Mouse (Mus musculus) liver, embryonic 11.5 days (tissue): Measurements from ENCODE around the gene Samd4b. TPM values are rescaled to one million over a fixed set of nuclear protein-coding genes. Genes with fewer than 3 reads are reported as not detected.

ENCODE experiments used
- ATAC-seq: fragments of 200-750 bp; cut with Nextera tagmentation; replicated peaks from 2 replicates; pipeline ENCODE4 v1.8.0; 2017; ENCODE audit warnings: moderate number of reproducible peaks, mild to moderate bottlenecking, moderate TSS enrichment, moderate library complexity; ENCODE audit not compliant: low FRiP score
- DNase-seq: peaks from one replicate; pipeline ENCODE4 v3.0.0-alpha.2; 2017; ENCODE audit warnings: low spot score
- H3K27ac ChIP-seq: fragments of 300-500 bp; sonication (generic); 2 replicates; pipeline ENCODE4 v1.5.1; 2014; ENCODE audit warnings: mild to moderate bottlenecking, low read depth, low read length, control low read depth
- H3K27me3 ChIP-seq: fragments of 300-500 bp; sonication (generic); replicated peaks from 2 replicates; pipeline ENCODE4 v1.6.1; 2014; ENCODE audit warnings: low read length, mixed read lengths; ENCODE audit not compliant: control insufficient read depth, insufficient read depth
- H3K36me3 ChIP-seq: fragments of 300-500 bp; sonication (generic); 2 replicates; pipeline ENCODE4 v1.6.1; 2014; ENCODE audit warnings: mild to moderate bottlenecking, low read length, moderate library complexity, mixed read lengths; ENCODE audit not compliant: control insufficient read depth, insufficient read depth
- H3K4me1 ChIP-seq: fragments of 300-500 bp; sonication (generic); replicated peaks from 2 replicates; pipeline ENCODE4 v1.6.1; 2014; ENCODE audit warnings: low read length, mixed read lengths; ENCODE audit not compliant: control insufficient read depth, insufficient read depth
- H3K4me2 ChIP-seq: fragments of 300-500 bp; sonication (generic); 2 replicates; pipeline ENCODE4 v1.6.1; 2014; ENCODE audit warnings: mild to moderate bottlenecking, control low read depth, moderate library complexity
- H3K4me3 ChIP-seq: fragments of 300-500 bp; sonication (generic); 2 replicates; pipeline ENCODE4 v1.5.1; 2014; ENCODE audit warnings: low read depth, low read length, control low read depth
- H3K9ac ChIP-seq: fragments of 300-500 bp; sonication (generic); 2 replicates; pipeline ENCODE4 v1.6.1; 2014; ENCODE audit warnings: low read depth, low read length, control low read depth
- H3K9me3 ChIP-seq: fragments of 300-500 bp; sonication (generic); 2 replicates; pipeline ENCODE4 v1.6.1; 2016; ENCODE audit warnings: low read length, inconsistent platforms, mixed read lengths; ENCODE audit not compliant: control insufficient read depth
- WGBS: fragments of 180-500 bp; shearing (Covaris S2); extraction: QIAGEN DNeasy Blood & Tissue Kit; methylation state at CpG from one replicate; pipeline ENCODE4 v1.1.7; 2014; 5-methylcytosine and 5-hydroxymethylcytosine counted together
- polyA plus RNA-seq: library from polyadenylated mRNA; unstranded; fragments of >200 nt; fragmentation: Nextera tagmentation; extraction: Ambion mirVana; gene quantifications from 2 replicates; pipeline ENCODE4 v1.2.1, GENCODE M21; 2014

Gene Samd4b
- polyA plus RNA-seq, 1 experiment from 2014 or later, result 18.6 TPM

- Histone ChIP-seq H3K4me2 (peak overlapping the region; percentile 40), H3K27me3 (peaks cover 6% of the 10 kb centered on the region; the same call in 1 of the 2 replicates), H3K36me3 (no peaks in the 10 kb centered on the region), H3K4me1 (no peaks in the 10 kb centered on the region), H3K4me3 (no peak overlapping the region), H3K9me3 (no peaks in the 10 kb centered on the region), H3K9ac (no peak overlapping the region), H3K27ac (no peak overlapping the region)
- DNase-seq, result no peak
- no peak for ATAC-seq
- WGBS, result 37% methylated on average over 14 of the region's 14 CpGs
These were observed 107.0 kb downstream of the Samd4b start for GRCm38 (mm10) chr7:28490903-28491302.

- 5% methylated on average over 10 of the region's 10 CpGs for WGBS
- Histone ChIP-seq H3K27me3 (peaks cover 6% of the 10 kb centered on the region; the same call in 1 of the 2 replicates), H3K4me1 (no peaks in the 10 kb centered on the region), H3K36me3 (no peaks in the 10 kb centered on the region), H3K9me3 (no peaks in the 10 kb centered on the region), H3K9ac (no peak overlapping the region), H3K4me2 (peak overlapping the region; percentile 40), H3K27ac (no peak overlapping the region), H3K4me3 (no peak overlapping the region)
- DNase-seq (peak; percentile 47), ATAC-seq (peak; percentile 39; the same call in 1 of the 2 replicates)
These were observed 107.5 kb downstream of the Samd4b start for GRCm38 (mm10) chr7:28490410-28490809.

- no peaks in the 10 kb centered on the region for H3K4me1 ChIP-seq
- peak overlapping the region; percentile 23 for H3K4me3 ChIP-seq
- no peaks in the 10 kb centered on the region for H3K36me3 ChIP-seq
- peak overlapping the region; percentile 48 for H3K4me2 ChIP-seq
- ATAC-seq (no peak), DNase-seq (no peak)
- 9% methylated on average over 16 of the region's 16 CpGs for WGBS
- H3K27me3 ChIP-seq, result peaks cover 6% of the 10 kb centered on the region; the same call in 1 of the 2 replicates
- no peaks in the 10 kb centered on the region for H3K9me3 ChIP-seq
- no peak overlapping the region for H3K27ac ChIP-seq
- H3K9ac ChIP-seq, result no peak overlapping the region
These were observed 109.9 kb downstream of the Samd4b start for GRCm38 (mm10) chr7:28488030-28488491.

GRCm38 (mm10) chr7:28484192-28484591 is 113.8 kb downstream of the Samd4b start:
- no peak for DNase-seq
- Histone ChIP-seq H3K27ac (no peak overlapping the region), H3K27me3 (peaks cover 6% of the 10 kb centered on the region; the same call in 1 of the 2 replicates), H3K36me3 (no peaks in the 10 kb centered on the region), H3K9ac (no peak overlapping the region), H3K4me2 (no peak overlapping the region), H3K9me3 (no peaks in the 10 kb centered on the region), H3K4me3 (no peak overlapping the region), H3K4me1 (no peaks in the 10 kb centered on the region)
- ATAC-seq, result no peak
- 29% methylated on average over 4 of the region's 4 CpGs for WGBS

GRCm38 (mm10) chr7:28482854-28483253 is 115.1 kb downstream of the Samd4b start:
- no peak overlapping the region for H3K4me3 ChIP-seq
- no peaks in the 10 kb centered on the region for H3K9me3 ChIP-seq
- no peak overlapping the region for H3K4me2 ChIP-seq
- H3K36me3 ChIP-seq, result no peaks in the 10 kb centered on the region
- 82% methylated on average over 11 of the region's 11 CpGs for WGBS
- H3K27ac ChIP-seq, result no peak overlapping the region
- no peak overlapping the region for H3K9ac ChIP-seq
- DNase-seq (no peak), ATAC-seq (no peak)
- H3K27me3 ChIP-seq, result peaks cover 5% of the 10 kb centered on the region; the same call in 1 of the 2 replicates
- H3K4me1 ChIP-seq, result no peaks in the 10 kb centered on the region

- Histone ChIP-seq H3K4me1 (no peaks in the 10 kb centered on the region), H3K4me3 (no peak overlapping the region), H3K27me3 (no peaks in the 10 kb centered on the region), H3K36me3 (no peaks in the 10 kb centered on the region), H3K27ac (no peak overlapping the region), H3K9me3 (no peaks in the 10 kb centered on the region), H3K4me2 (no peak overlapping the region), H3K9ac (no peak overlapping the region)
- no peak for ATAC-seq
- WGBS, result 8% methylated on average over 8 of the region's 8 CpGs
- DNase-seq, result no peak
These were observed 119.1 kb downstream of the Samd4b start for GRCm38 (mm10) chr7:28478854-28479253.

- H3K27ac ChIP-seq, result no peak overlapping the region
- no peak overlapping the region for H3K9ac ChIP-seq
- no peak overlapping the region for H3K4me3 ChIP-seq
- no peaks in the 10 kb centered on the region for H3K36me3 ChIP-seq
- DNase-seq (no peak), ATAC-seq (no peak)
- 78% methylated on average over 5 of the region's 5 CpGs for WGBS
- no peaks in the 10 kb centered on the region for H3K27me3 ChIP-seq
- no peaks in the 10 kb centered on the region for H3K9me3 ChIP-seq
- no peaks in the 10 kb centered on the region for H3K4me1 ChIP-seq
- no peak overlapping the region for H3K4me2 ChIP-seq
These were observed 120.6 kb downstream of the Samd4b start for GRCm38 (mm10) chr7:28477363-28477762.

- Histone ChIP-seq H3K4me1 (no peaks in the 10 kb centered on the region), H3K27ac (no peak overlapping the region), H3K9me3 (no peaks in the 10 kb centered on the region), H3K4me3 (no peak overlapping the region), H3K9ac (no peak overlapping the region), H3K36me3 (no peaks in the 10 kb centered on the region), H3K4me2 (no peak overlapping the region), H3K27me3 (no peaks in the 10 kb centered on the region)
- WGBS, result 85% methylated on average over 6 of the region's 6 CpGs
- DNase-seq (no peak), ATAC-seq (no peak)
These were observed 121.8 kb downstream of the Samd4b start for GRCm38 (mm10) chr7:28476191-28476590.

GRCm38 (mm10) chr7:28467213-28467751 is 130.7 kb downstream of the Samd4b start:
- peak overlapping the region; percentile 94 for H3K4me2 ChIP-seq
- no peak overlapping the region for H3K27ac ChIP-seq
- peak overlapping the region; percentile 60 for H3K4me3 ChIP-seq
- peak overlapping the region; percentile 57 for H3K9ac ChIP-seq
- peaks cover 16% of the 10 kb centered on the region for H3K27me3 ChIP-seq
- no peaks in the 10 kb centered on the region for H3K36me3 ChIP-seq
- peaks cover 12% of the 10 kb centered on the region for H3K4me1 ChIP-seq
- ATAC-seq, result peak; percentile 76
- DNase-seq, result peak; percentile 77
- 2% methylated on average over 54 of the region's 63 CpGs for WGBS
- no peaks in the 10 kb centered on the region for H3K9me3 ChIP-seq
